Mouse (Mus musculus) thymus, postnatal 0 days (tissue): ENCODE data around the gene Atg4b. TPM values are rescaled to one million over a fixed set of nuclear protein-coding genes. Genes with fewer than 3 reads are reported as not detected.
"Not testable (repeated sequence)": the region's sequence is repeated elsewhere in the genome, so short reads cannot be mapped to it uniquely, and the experiment has no call there.

Source experiments
- DNase-seq: peaks from one replicate; pipeline ENCODE4 v3.0.0-alpha.2; 2015; ENCODE audit warnings: low spot score
- polyA plus RNA-seq: library from polyadenylated mRNA; unstranded; fragments of >200 nt; fragmentation: Nextera tagmentation; extraction: Ambion mirVana; gene quantifications from 2 replicates; pipeline ENCODE4 v1.2.1, GENCODE M21; 2015

Atg4b gene
- polyA plus RNA-seq, 1 experiment from 2014 or later, result 76.0 TPM

- DNase-seq, result no peak
These were observed 66.7 kb downstream of the Atg4b start for GRCm38 (mm10) chr1:93817823-93818532.

- DNase-seq, result no peak
These were observed 67.4 kb downstream of the Atg4b start for GRCm38 (mm10) chr1:93818722-93819121.

GRCm38 (mm10) chr1:93823796-93824495 is 72.6 kb downstream of the Atg4b start:
- DNase-seq, result no peak

GRCm38 (mm10) chr1:93824609-93825008 is 73.3 kb downstream of the Atg4b start, which contains the start of gene D2hgdh:
TSS of gene D2hgdh (plus strand) at chr1:93824909.
- no peak for DNase-seq

- peak; percentile 97 for DNase-seq
These were observed 73.9 kb downstream of the Atg4b start for GRCm38 (mm10) chr1:93825105-93825674.

GRCm38 (mm10) chr1:93825771-93826539 is 74.7 kb downstream of the Atg4b start:
- DNase-seq, result peak; percentile 7

- no peak for DNase-seq
These were observed 75.2 kb downstream of the Atg4b start for GRCm38 (mm10) chr1:93826540-93826835.

- not testable (repeated sequence) for DNase-seq
These were observed 81.6 kb downstream of the Atg4b start for GRCm38 (mm10) chr1:93832754-93833360.

- no peak for DNase-seq
These were observed 83.4 kb downstream of the Atg4b start for GRCm38 (mm10) chr1:93834671-93835150.

- no peak for DNase-seq
These were observed 83.9 kb downstream of the Atg4b start for GRCm38 (mm10) chr1:93835211-93835610.

GRCm38 (mm10) chr1:93835876-93836531 is 84.7 kb downstream of the Atg4b start:
- DNase-seq, result no peak

- no peak for DNase-seq
These were observed 85.2 kb downstream of the Atg4b start for GRCm38 (mm10) chr1:93836532-93836913.

GRCm38 (mm10) chr1:93837335-93837734 is 86.0 kb downstream of the Atg4b start:
- no peak for DNase-seq

GRCm38 (mm10) chr1:93838569-93838968 is 87.3 kb downstream of the Atg4b start:
- DNase-seq, result not testable (repeated sequence)

Other genes starting within 250 kb of the Atg4b start
- gene Farp2, start 239.4 kb upstream of the Atg4b start, polyA plus RNA-seq, result 0.68 and 0.86 TPM in 2 replicates
- 79.1 and 82.9 TPM in 2 replicates for gene Stk25, start 92.8 kb upstream of the Atg4b start, polyA plus RNA-seq
- gene Bok, start 65.8 kb upstream of the Atg4b start, polyA plus RNA-seq, result 32.3 and 39.8 TPM in 2 replicates
- 30.6 and 31.6 TPM in 2 replicates for gene Thap4, start 3.4 kb downstream of the Atg4b start, polyA plus RNA-seq
- gene Dtymk, start 50.4 kb downstream of the Atg4b start, polyA plus RNA-seq, result 313 and 314 TPM in 2 replicates
- 14.2 and 15.0 TPM in 2 replicates for gene Ing5, start 52.5 kb downstream of the Atg4b start, polyA plus RNA-seq
- gene D2hgdh, start 73.4 kb downstream of the Atg4b start, polyA plus RNA-seq, result 7.6 and 8.4 TPM in 2 replicates
- gene Gal3st2, start 109.8 kb downstream of the Atg4b start, polyA plus RNA-seq, result 0.46 and 0.57 TPM in 2 replicates
- 0.20 and 0.24 TPM in 2 replicates for gene Gal3st2b, start 166.8 kb downstream of the Atg4b start, polyA plus RNA-seq
- gene Gal3st2c, start 239.0 kb downstream of the Atg4b start, polyA plus RNA-seq, result 0.01 and 0.03 TPM in 2 replicates